Mouse (Mus musculus): Measurements from ENCODE around the gene Ssb. TPM values are rescaled to one million over a fixed set of nuclear protein-coding genes. Genes with fewer than 3 reads are reported as not detected.
A peak's percentile ranks its signal among the peaks of the same experiment; 100 is the strongest.

The Ssb gene
- 436 and 508 TPM in 2 replicates for polyA plus RNA-seq (2014; fragmentation: Nextera tagmentation; extraction: Ambion mirVana)

- ATAC-seq (replicated peaks; ENCODE audit: insufficient number of reproducible peaks, low FRiP score, low TSS enrichment, low read depth) (peak; percentile 91), DNase-seq (ENCODE audit: low spot score) (peak; percentile 95)
- Histone ChIP-seq H3K4me2 (ENCODE audit: low read depth, low read length) (peak within 1 kb of the TSS; percentile 42), H3K9me3 (replicated peaks; ENCODE audit: control insufficient read depth, low read length) (no peaks in the 10 kb centered on the region), H3K9ac (replicated peaks; ENCODE audit: low read length) (peak within 1 kb of the TSS; percentile 99), H3K4me3 (ENCODE audit: low read depth, low read length) (peak within 1 kb of the TSS; percentile 100), H3K27ac (replicated peaks; ENCODE audit: low read depth, low read length) (peak within 1 kb of the TSS; percentile 82), H3K4me1 (ENCODE audit: control insufficient read depth, insufficient read depth, low read length) (no peaks in the 10 kb centered on the region), H3K27me3 (ENCODE audit: control insufficient read depth, insufficient read depth, low read length) (no peaks in the 10 kb centered on the region), H3K36me3 (replicated peaks; ENCODE audit: control insufficient read depth, insufficient read depth, low read depth, low read length) (no peaks in the 10 kb centered on the region)
- under 1% methylated on average over 66 of the region's 66 CpGs for WGBS
Measured at GRCm38 (mm10) chr2:69861485-69862091, at the start of gene Ssb. Ssb (plus strand) TSS chr2:69861562.

GRCm38 (mm10) chr2:69816575-69816974, 44.8 kb upstream of the Ssb start:
- DNase-seq (ENCODE audit: low spot score): no peak
- 82% methylated on average over 5 of the region's 5 CpGs for WGBS

GRCm38 (mm10) chr2:69818350-69819085, 42.8 kb upstream of the Ssb start:
- DNase-seq (ENCODE audit: low spot score) (no peak), ATAC-seq (replicated peaks; ENCODE audit: insufficient number of reproducible peaks, low FRiP score, low TSS enrichment, low read depth) (no peak)
- no peaks in the 10 kb centered on the region for H3K9me3 ChIP-seq (replicated peaks; ENCODE audit: control insufficient read depth, low read length)
- no peak overlapping the region for H3K4me3 ChIP-seq (ENCODE audit: low read depth, low read length)
- H3K36me3 ChIP-seq (replicated peaks; ENCODE audit: control insufficient read depth, insufficient read depth, low read depth, low read length): no peaks in the 10 kb centered on the region
- H3K27me3 ChIP-seq (ENCODE audit: control insufficient read depth, insufficient read depth, low read length): no peaks in the 10 kb centered on the region
- 81% methylated on average over 9 of the region's 9 CpGs for WGBS
- H3K27ac ChIP-seq (replicated peaks; ENCODE audit: low read depth, low read length): no peak overlapping the region
- H3K9ac ChIP-seq (replicated peaks; ENCODE audit: low read length): no peak overlapping the region
- no peaks in the 10 kb centered on the region for H3K4me1 ChIP-seq (ENCODE audit: control insufficient read depth, insufficient read depth, low read length)
- H3K4me2 ChIP-seq (ENCODE audit: low read depth, low read length): no peak overlapping the region

More at GRCm38 (mm10) chr2:69816575-69816974, 44.8 kb upstream of the Ssb start:
- Histone ChIP-seq H3K4me2 (ENCODE audit: low read depth, low read length) (no peak overlapping the region), H3K9ac (replicated peaks; ENCODE audit: low read length) (no peak overlapping the region), H3K9me3 (replicated peaks; ENCODE audit: control insufficient read depth, low read length) (no peaks in the 10 kb centered on the region), H3K27me3 (ENCODE audit: control insufficient read depth, insufficient read depth, low read length) (no peaks in the 10 kb centered on the region), H3K4me1 (ENCODE audit: control insufficient read depth, insufficient read depth, low read length) (no peaks in the 10 kb centered on the region), H3K27ac (replicated peaks; ENCODE audit: low read depth, low read length) (no peak overlapping the region), H3K36me3 (replicated peaks; ENCODE audit: control insufficient read depth, insufficient read depth, low read depth, low read length) (no peaks in the 10 kb centered on the region), H3K4me3 (ENCODE audit: low read depth, low read length) (no peak overlapping the region)
- ATAC-seq (replicated peaks; ENCODE audit: insufficient number of reproducible peaks, low FRiP score, low TSS enrichment, low read depth): no peak

GRCm38 (mm10) chr2:69820201-69820600, 41.2 kb upstream of the Ssb start:
- no peak overlapping the region for H3K9ac ChIP-seq (replicated peaks; ENCODE audit: low read length)
- no peak overlapping the region for H3K4me2 ChIP-seq (ENCODE audit: low read depth, low read length)
- WGBS: 76% methylated on average over 1 of the region's 1 CpGs
- H3K36me3 ChIP-seq (replicated peaks; ENCODE audit: control insufficient read depth, insufficient read depth, low read depth, low read length): no peaks in the 10 kb centered on the region
- no peaks in the 10 kb centered on the region for H3K27me3 ChIP-seq (ENCODE audit: control insufficient read depth, insufficient read depth, low read length)
- H3K27ac ChIP-seq (replicated peaks; ENCODE audit: low read depth, low read length): no peak overlapping the region
- no peak for DNase-seq (ENCODE audit: low spot score)
- no peak for ATAC-seq (replicated peaks; ENCODE audit: insufficient number of reproducible peaks, low FRiP score, low TSS enrichment, low read depth)
- no peaks in the 10 kb centered on the region for H3K9me3 ChIP-seq (replicated peaks; ENCODE audit: control insufficient read depth, low read length)
- H3K4me1 ChIP-seq (ENCODE audit: control insufficient read depth, insufficient read depth, low read length): no peaks in the 10 kb centered on the region
- H3K4me3 ChIP-seq (ENCODE audit: low read depth, low read length): no peak overlapping the region

- 23% methylated on average over 8 of the region's 8 CpGs for WGBS
- no peaks in the 10 kb centered on the region for H3K27me3 ChIP-seq (ENCODE audit: control insufficient read depth, insufficient read depth, low read length)
- no peaks in the 10 kb centered on the region; the same call in 1 of the 2 replicates for H3K36me3 ChIP-seq (replicated peaks; ENCODE audit: control insufficient read depth, insufficient read depth, low read depth, low read length)
- ATAC-seq (replicated peaks; ENCODE audit: insufficient number of reproducible peaks, low FRiP score, low TSS enrichment, low read depth) (no peak), DNase-seq (ENCODE audit: low spot score) (peak; percentile 35)
- peak within 1 kb of the TSS; percentile 97 for H3K9ac ChIP-seq (replicated peaks; ENCODE audit: low read length)
- H3K4me3 ChIP-seq (ENCODE audit: low read depth, low read length): peak within 1 kb of the TSS; percentile 88
- no peaks in the 10 kb centered on the region for H3K4me1 ChIP-seq (ENCODE audit: control insufficient read depth, insufficient read depth, low read length)
- no peaks in the 10 kb centered on the region for H3K9me3 ChIP-seq (replicated peaks; ENCODE audit: control insufficient read depth, low read length)
- peak within 1 kb of the TSS; percentile 89 for H3K27ac ChIP-seq (replicated peaks; ENCODE audit: low read depth, low read length)
- H3K4me2 ChIP-seq (ENCODE audit: low read depth, low read length): peak within 1 kb of the TSS; percentile 87
Measured at GRCm38 (mm10) chr2:69821711-69822110, 39.7 kb upstream of the Ssb start, which contains the start of gene Klhl23. Klhl23 (plus strand) TSS chr2:69821944.

GRCm38 (mm10) chr2:69822361-69823128, 38.8 kb upstream of the Ssb start:
- 0% methylated on average over 61 of the region's 80 CpGs for WGBS
- no peaks in the 10 kb centered on the region for H3K4me1 ChIP-seq (ENCODE audit: control insufficient read depth, insufficient read depth, low read length)
- H3K4me3 ChIP-seq (ENCODE audit: low read depth, low read length): peak overlapping the region; percentile 88
- H3K27ac ChIP-seq (replicated peaks; ENCODE audit: low read depth, low read length): peak overlapping the region; percentile 89
- DNase-seq (ENCODE audit: low spot score) (peak; percentile 75), ATAC-seq (replicated peaks; ENCODE audit: insufficient number of reproducible peaks, low FRiP score, low TSS enrichment, low read depth) (peak; percentile 68)
- no peaks in the 10 kb centered on the region for H3K27me3 ChIP-seq (ENCODE audit: control insufficient read depth, insufficient read depth, low read length)
- peak overlapping the region; percentile 87 for H3K4me2 ChIP-seq (ENCODE audit: low read depth, low read length)
- peak overlapping the region; percentile 97 for H3K9ac ChIP-seq (replicated peaks; ENCODE audit: low read length)
- no peaks in the 10 kb centered on the region for H3K9me3 ChIP-seq (replicated peaks; ENCODE audit: control insufficient read depth, low read length)
- no peaks in the 10 kb centered on the region; the same call in 1 of the 2 replicates for H3K36me3 ChIP-seq (replicated peaks; ENCODE audit: control insufficient read depth, insufficient read depth, low read depth, low read length)

GRCm38 (mm10) chr2:69823129-69823677, 38.2 kb upstream of the Ssb start:
- 2% methylated on average over 45 of the region's 45 CpGs for WGBS
- ATAC-seq (replicated peaks; ENCODE audit: insufficient number of reproducible peaks, low FRiP score, low TSS enrichment, low read depth) (peak; percentile 83), DNase-seq (ENCODE audit: low spot score) (peak; percentile 76)
- Histone ChIP-seq H3K36me3 (replicated peaks; ENCODE audit: control insufficient read depth, insufficient read depth, low read depth, low read length) (no peaks in the 10 kb centered on the region; the same call in 1 of the 2 replicates), H3K4me2 (ENCODE audit: low read depth, low read length) (peak overlapping the region; percentile 87), H3K27ac (replicated peaks; ENCODE audit: low read depth, low read length) (peak overlapping the region; percentile 89), H3K27me3 (ENCODE audit: control insufficient read depth, insufficient read depth, low read length) (no peaks in the 10 kb centered on the region), H3K4me1 (ENCODE audit: control insufficient read depth, insufficient read depth, low read length) (no peaks in the 10 kb centered on the region), H3K9me3 (replicated peaks; ENCODE audit: control insufficient read depth, low read length) (no peaks in the 10 kb centered on the region), H3K4me3 (ENCODE audit: low read depth, low read length) (peak overlapping the region; percentile 88), H3K9ac (replicated peaks; ENCODE audit: low read length) (peak overlapping the region; percentile 97)

Data from embryonic facial prominence, embryonic 11.5 days (tissue).